Mouse (Mus musculus): ENCODE data around the gene Rdh7.
A peak's percentile ranks its signal among the peaks of the same experiment; 100 is the strongest.
"Not testable (repeated sequence)": the region's sequence is repeated elsewhere in the genome, so short reads cannot be mapped to it uniquely, and the experiment has no call there.

Gene Rdh7

GRCm38 (mm10) chr10:127888605-127889004, at the start of gene Rdh7:
TSS of gene Rdh7 (minus strand) at chr10:127888817.
- no peak for DNase-seq

GRCm38 (mm10) chr10:127937428-127938010, 48.9 kb upstream of the Rdh7 start:
- DNase-seq, result peak; percentile 57 to 58

- DNase-seq, result no peak
Observed at GRCm38 (mm10) chr10:127936747-127937409, 48.3 kb upstream of the Rdh7 start.

GRCm38 (mm10) chr10:127936271-127936670, 47.7 kb upstream of the Rdh7 start:
- no peak for DNase-seq

- DNase-seq, result no peak
Observed at GRCm38 (mm10) chr10:127932290-127932926, 43.8 kb upstream of the Rdh7 start.

- no peak for DNase-seq
Observed at GRCm38 (mm10) chr10:127927737-127928136, 39.1 kb upstream of the Rdh7 start.

- no peak for DNase-seq
Observed at GRCm38 (mm10) chr10:127924597-127925378, 36.2 kb upstream of the Rdh7 start.

- no peak for DNase-seq
Observed at GRCm38 (mm10) chr10:127923024-127923423, 34.4 kb upstream of the Rdh7 start.

GRCm38 (mm10) chr10:127922241-127922640, 33.6 kb upstream of the Rdh7 start:
- no peak for DNase-seq

GRCm38 (mm10) chr10:127917651-127918050, 29.0 kb upstream of the Rdh7 start:
- no peak for DNase-seq

GRCm38 (mm10) chr10:127917183-127917582, 28.6 kb upstream of the Rdh7 start:
- DNase-seq, result not testable (repeated sequence)

- DNase-seq, result no peak
Observed at GRCm38 (mm10) chr10:127915578-127915977, 27.0 kb upstream of the Rdh7 start.

- no peak for DNase-seq
Observed at GRCm38 (mm10) chr10:127907386-127907951, 18.9 kb upstream of the Rdh7 start.

- no peak for DNase-seq
Observed at GRCm38 (mm10) chr10:127906138-127906537, 17.5 kb upstream of the Rdh7 start.

- DNase-seq, result no peak
Observed at GRCm38 (mm10) chr10:127904718-127905446, 16.3 kb upstream of the Rdh7 start.

- DNase-seq, result no peak
Observed at GRCm38 (mm10) chr10:127903116-127903515, 14.5 kb upstream of the Rdh7 start.

- no peak for DNase-seq
Observed at GRCm38 (mm10) chr10:127901751-127902150, 13.1 kb upstream of the Rdh7 start.

- DNase-seq, result no peak
Observed at GRCm38 (mm10) chr10:127899783-127900182, 11.2 kb upstream of the Rdh7 start.

GRCm38 (mm10) chr10:127898218-127898617, 9.6 kb upstream of the Rdh7 start, which contains the start of gene Sdr9c7:
TSS of gene Sdr9c7 (plus strand) at chr10:127898518.
- DNase-seq, result no peak

- no peak for DNase-seq
Observed at GRCm38 (mm10) chr10:127897506-127897905, 8.9 kb upstream of the Rdh7 start.

- DNase-seq, result no peak
Observed at GRCm38 (mm10) chr10:127896705-127897104, 8.1 kb upstream of the Rdh7 start.

Data from B cell, adult 2 months (primary cell).